Mouse (Mus musculus) limb, embryonic 15.5 days (tissue): Measurements from ENCODE around the gene Gpx8. TPM values are rescaled to one million over a fixed set of nuclear protein-coding genes. Genes with fewer than 3 reads are reported as not detected.
"Not testable (repeated sequence)": the region's sequence is repeated elsewhere in the genome, so short reads cannot be mapped to it uniquely, and the experiment has no call there.

Experiments used
- ATAC-seq: fragments of 200-750 bp; cut with Nextera tagmentation; 2 replicates; pipeline ENCODE4 v1.8.0; 2017; ENCODE audit warnings: low read depth, moderate TSS enrichment; ENCODE audit not compliant: insufficient number of reproducible peaks, low FRiP score, low TSS enrichment
- H3K27ac ChIP-seq: fragments of 300-500 bp; sonication (generic); 2 replicates; pipeline ENCODE4 v1.5.1; 2015; ENCODE audit warnings: moderate library complexity, mild to moderate bottlenecking, inconsistent platforms
- H3K27me3 ChIP-seq: fragments of 300-500 bp; sonication (generic); 2 replicates; pipeline ENCODE4 v1.6.1; 2015; ENCODE audit warnings: inconsistent platforms
- H3K36me3 ChIP-seq: fragments of 300-500 bp; sonication (generic); 2 replicates; pipeline ENCODE4 v1.6.1; 2015; ENCODE audit warnings: inconsistent platforms
- H3K4me1 ChIP-seq: fragments of 300-500 bp; sonication (generic); 2 replicates; pipeline ENCODE4 v1.6.1; 2015; ENCODE audit warnings: inconsistent platforms
- H3K4me2 ChIP-seq: fragments of 300-500 bp; sonication (generic); 2 replicates; pipeline ENCODE4 v1.6.1; 2015; ENCODE audit warnings: mild to moderate bottlenecking, inconsistent platforms
- H3K4me3 ChIP-seq: fragments of 300-500 bp; sonication (generic); 2 replicates; pipeline ENCODE4 v1.5.1; 2015; ENCODE audit warnings: mild to moderate bottlenecking, inconsistent platforms
- H3K9ac ChIP-seq: fragments of 300-500 bp; sonication (generic); 2 replicates; pipeline ENCODE4 v1.6.1; 2015; ENCODE audit warnings: inconsistent platforms
- H3K9me3 ChIP-seq: fragments of 300-500 bp; sonication (generic); 2 replicates; pipeline ENCODE4 v1.6.1; 2016; ENCODE audit warnings: inconsistent platforms
- WGBS: fragments of 180-500 bp; shearing (Covaris S2); methylation state at CpG from one replicate; pipeline ENCODE4 v1.1.7; 2015; 5-methylcytosine and 5-hydroxymethylcytosine counted together
- polyA plus RNA-seq: library from polyadenylated mRNA; unstranded; fragments of >200 nt; fragmentation: Nextera tagmentation; extraction: Ambion mirVana; gene quantifications from 2 replicates; pipeline ENCODE4 v1.2.1, GENCODE M21; 2015

The Gpx8 gene
- polyA plus RNA-seq, 1 experiment from 2014 or later, result 220 TPM

DNA sequence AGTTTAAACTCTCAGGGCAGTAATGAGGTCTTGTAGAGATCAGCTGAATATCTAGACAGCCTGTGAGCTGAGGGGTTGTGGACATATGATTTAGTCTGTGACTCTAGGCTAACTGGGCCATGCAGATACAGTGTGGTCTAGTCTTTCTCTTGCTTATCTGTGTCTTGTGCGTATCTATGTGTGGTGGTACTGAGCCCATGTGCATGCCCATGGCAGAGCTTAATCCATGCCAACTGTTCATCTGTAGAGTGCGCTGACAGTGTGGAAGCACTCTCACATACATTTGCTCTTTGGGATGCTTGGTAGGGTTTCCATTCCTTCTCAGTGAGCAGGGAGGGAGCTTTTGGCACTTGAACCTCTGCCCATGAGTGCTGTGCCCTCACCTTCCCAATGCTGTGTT is 24.7 kb downstream of the Gpx8 start:
- no peaks in the 10 kb centered on the region for H3K27me3 ChIP-seq
- H3K36me3 ChIP-seq, result no peaks in the 10 kb centered on the region
- H3K9ac ChIP-seq, result no peak overlapping the region
- no peak for ATAC-seq
- H3K4me3 ChIP-seq, result no peak overlapping the region
- WGBS, result 86% methylated on average over 2 of the region's 2 CpGs
- no peaks in the 10 kb centered on the region for H3K9me3 ChIP-seq
- H3K4me1 ChIP-seq, result no peaks in the 10 kb centered on the region
- H3K27ac ChIP-seq, result no peak overlapping the region
- H3K4me2 ChIP-seq, result no peak overlapping the region

DNA sequence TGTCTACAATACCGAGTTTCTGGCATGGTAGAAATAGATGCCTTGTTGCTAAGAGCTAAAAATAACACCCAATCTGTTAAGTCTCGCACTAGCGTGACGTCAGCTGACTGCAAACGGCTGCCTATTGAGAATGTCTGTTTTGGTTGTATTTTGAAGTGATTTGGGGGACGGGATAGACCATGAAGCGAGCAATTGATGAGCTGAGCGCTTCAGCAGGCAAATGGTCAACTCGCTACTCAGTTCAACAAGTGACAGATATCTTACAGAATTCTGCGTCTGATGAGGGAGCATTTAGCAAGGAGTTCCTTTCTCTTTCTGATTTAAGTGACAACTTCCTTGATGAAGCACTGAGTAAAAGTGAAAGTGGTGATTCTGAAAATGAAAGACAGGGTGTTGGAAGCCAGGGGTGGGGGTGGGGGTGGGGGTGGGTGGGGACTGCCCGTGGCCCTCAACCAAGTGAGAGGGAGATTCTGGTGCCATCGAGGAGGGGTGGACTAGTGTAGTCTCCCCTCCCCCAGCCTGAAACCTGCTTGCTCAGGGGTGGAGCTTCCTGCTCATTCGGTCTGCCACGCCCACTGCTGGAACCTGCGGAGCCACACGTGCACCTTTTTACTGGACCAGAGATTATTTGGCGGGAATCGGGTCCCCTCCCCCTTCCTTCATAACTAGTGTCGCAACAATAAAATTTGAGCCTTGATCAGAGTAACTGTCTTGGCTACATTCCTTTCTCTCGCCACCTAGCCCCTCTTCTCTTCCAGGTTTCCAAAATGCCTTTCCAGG is 32.8 kb downstream of the Gpx8 start:
- H3K4me1 ChIP-seq, H3K36me3 ChIP-seq, ATAC-seq, H3K9me3 ChIP-seq, H3K27me3 ChIP-seq, H3K9ac ChIP-seq, H3K27ac ChIP-seq: not testable (repeated sequence)
- WGBS, result 38% methylated on average over 19 of the region's 20 CpGs
- peak overlapping the region; percentile 40 for H3K4me2 ChIP-seq
- H3K4me3 ChIP-seq, result peak overlapping the region; percentile 31

DNA sequence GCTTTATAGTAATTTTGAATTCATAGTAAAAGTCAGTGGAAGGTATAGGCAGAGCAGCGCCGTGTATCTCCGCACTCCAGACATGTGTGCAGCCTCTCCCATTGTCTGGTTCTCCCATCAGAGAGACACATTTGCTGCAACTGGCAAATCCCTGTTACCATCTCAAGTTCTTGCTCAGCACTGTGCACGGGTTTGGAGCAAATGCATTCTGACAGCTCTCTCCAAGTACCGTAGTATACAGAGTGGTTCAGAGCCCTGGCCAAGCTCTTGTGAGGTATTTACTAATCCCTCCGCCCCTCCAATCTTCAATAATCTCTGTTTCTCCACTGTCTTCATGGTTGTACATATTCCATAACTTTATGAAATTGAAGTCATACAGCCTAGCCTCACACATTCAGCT is 33.5 kb downstream of the Gpx8 start:
- H3K4me1 ChIP-seq, result no peaks in the 10 kb centered on the region
- 72% methylated on average over 6 of the region's 6 CpGs for WGBS
- ATAC-seq, result no peak
- H3K27me3 ChIP-seq, result no peaks in the 10 kb centered on the region
- H3K36me3 ChIP-seq, result no peaks in the 10 kb centered on the region
- no peak overlapping the region for H3K4me3 ChIP-seq
- 0 out of 2 replicates have a peak overlapping the region, but pooled peaks have one; percentile 40 for H3K4me2 ChIP-seq
- H3K9ac ChIP-seq, result no peak overlapping the region
- H3K9me3 ChIP-seq, result no peaks in the 10 kb centered on the region
- H3K27ac ChIP-seq, result no peak overlapping the region

DNA sequence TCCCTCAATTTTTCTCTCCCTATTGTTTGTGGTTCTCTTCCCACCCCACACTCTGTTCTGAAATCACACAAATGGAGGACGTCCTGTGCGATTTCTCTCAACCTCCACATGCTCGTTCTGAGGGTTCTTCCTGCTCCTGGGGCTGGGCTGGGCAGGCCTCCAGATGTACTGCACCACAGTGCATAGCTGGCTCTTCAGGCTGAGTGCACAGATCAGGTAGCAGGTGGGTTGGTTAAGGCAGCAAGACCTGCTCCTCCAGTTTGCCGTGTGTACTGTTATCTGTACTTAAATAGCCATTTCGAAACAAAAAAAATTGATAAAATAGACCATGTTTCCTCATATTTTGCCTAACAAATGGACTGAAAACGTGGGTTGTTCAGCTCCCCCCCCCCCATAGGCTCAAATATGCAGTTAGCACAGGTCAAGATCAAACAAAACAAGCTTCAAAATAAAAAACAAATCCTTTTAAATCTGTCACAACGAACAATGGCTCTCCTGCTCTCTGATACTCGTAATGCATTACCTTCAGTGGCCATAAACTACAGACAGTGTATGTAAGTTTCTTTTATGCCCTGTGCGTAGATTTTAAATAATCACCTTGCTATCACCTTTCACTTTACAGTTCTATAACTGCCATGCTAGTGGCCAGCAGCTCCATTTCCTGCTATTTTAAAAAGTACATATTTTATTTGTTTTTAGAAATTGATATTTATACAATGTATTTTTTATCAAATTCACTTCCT is 45.5 kb downstream of the Gpx8 start:
- 53% methylated on average over 9 of the region's 9 CpGs for WGBS
- Histone ChIP-seq H3K4me1 (peaks cover 10% of the 10 kb centered on the region), H3K4me3 (no peak overlapping the region), H3K27me3 (peaks cover 46% of the 10 kb centered on the region), H3K36me3 (no peaks in the 10 kb centered on the region), H3K27ac (no peak overlapping the region), H3K4me2 (no peak overlapping the region), H3K9me3 (no peaks in the 10 kb centered on the region), H3K9ac (no peak overlapping the region)
- ATAC-seq, result no peak

DNA sequence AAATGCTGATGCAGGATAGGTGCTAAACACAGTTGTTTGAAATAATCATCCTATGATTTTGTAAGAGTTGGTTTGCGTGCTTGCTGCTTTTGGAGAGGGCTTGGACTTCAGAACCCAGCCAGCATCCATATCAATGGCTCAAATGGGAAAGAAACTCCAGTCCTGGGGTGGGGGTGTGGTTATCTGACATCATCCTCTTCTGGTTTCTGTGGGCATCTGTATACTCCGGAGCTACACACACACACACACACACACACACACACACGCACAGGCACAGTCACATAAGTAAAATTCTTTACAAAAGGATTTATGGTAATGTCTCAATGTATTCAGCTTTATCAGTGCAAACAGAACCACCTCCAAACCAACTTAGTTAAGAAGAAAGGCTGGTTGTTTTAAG is 46.1 kb downstream of the Gpx8 start:
- peaks cover 51% of the 10 kb centered on the region for H3K27me3 ChIP-seq
- ATAC-seq, result no peak
- H3K4me1 ChIP-seq, result peaks cover 10% of the 10 kb centered on the region
- H3K27ac ChIP-seq, result no peak overlapping the region
- H3K9ac ChIP-seq, result no peak overlapping the region
- no peaks in the 10 kb centered on the region for H3K36me3 ChIP-seq
- 76% methylated on average over 3 of the region's 3 CpGs for WGBS
- H3K4me3 ChIP-seq, result no peak overlapping the region
- H3K4me2 ChIP-seq, result no peak overlapping the region
- no peaks in the 10 kb centered on the region for H3K9me3 ChIP-seq

DNA sequence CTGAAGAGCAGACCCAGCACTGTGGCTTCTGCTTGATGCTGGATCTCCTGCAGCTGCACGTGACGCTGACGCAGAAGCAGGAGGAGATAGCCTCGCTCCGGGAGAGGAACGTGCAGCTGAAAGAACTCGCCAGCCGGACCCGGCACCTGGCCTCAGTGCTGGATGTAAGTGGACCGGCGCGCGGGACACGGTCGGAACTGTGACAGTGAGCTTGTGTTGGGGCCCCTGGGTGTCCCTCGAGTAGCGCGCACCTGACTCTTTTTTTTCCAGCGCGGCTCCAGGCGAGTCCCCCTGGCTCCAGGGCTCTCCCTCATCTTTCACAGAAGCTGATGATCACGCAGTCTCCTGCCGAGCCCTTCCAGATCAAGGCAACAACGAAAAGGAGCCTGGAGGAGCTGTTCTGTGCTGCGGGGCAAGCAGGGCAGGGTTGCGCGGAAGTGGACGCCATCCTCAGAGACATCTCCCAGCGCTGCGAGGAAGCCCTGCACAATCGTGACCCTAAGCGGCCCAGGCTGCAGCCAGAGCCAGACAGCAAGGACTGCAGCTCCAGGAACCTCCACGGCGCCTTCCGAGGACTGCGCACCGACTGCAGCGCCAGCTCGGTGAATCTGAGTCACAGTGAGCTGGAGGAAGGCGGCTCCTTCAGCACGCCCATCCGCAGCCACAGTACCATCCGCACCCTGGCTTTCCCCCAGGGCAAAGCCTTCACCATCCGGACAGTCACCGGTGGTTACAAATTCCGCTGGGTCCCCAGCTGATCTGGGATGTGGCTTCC is 47.6 kb downstream of the Gpx8 start:
- Histone ChIP-seq H3K27me3 (peaks cover 66% of the 10 kb centered on the region), H3K4me3 (peak overlapping the region; percentile 42), H3K27ac (no peak overlapping the region), H3K36me3 (no peaks in the 10 kb centered on the region), H3K4me1 (peaks cover 18% of the 10 kb centered on the region), H3K9me3 (no peaks in the 10 kb centered on the region), H3K4me2 (peak overlapping the region; percentile 88), H3K9ac (peak overlapping the region; percentile 11; the same call in 1 of the 2 replicates)
- ATAC-seq, result no peak
- under 1% methylated on average over 46 of the region's 46 CpGs for WGBS

DNA sequence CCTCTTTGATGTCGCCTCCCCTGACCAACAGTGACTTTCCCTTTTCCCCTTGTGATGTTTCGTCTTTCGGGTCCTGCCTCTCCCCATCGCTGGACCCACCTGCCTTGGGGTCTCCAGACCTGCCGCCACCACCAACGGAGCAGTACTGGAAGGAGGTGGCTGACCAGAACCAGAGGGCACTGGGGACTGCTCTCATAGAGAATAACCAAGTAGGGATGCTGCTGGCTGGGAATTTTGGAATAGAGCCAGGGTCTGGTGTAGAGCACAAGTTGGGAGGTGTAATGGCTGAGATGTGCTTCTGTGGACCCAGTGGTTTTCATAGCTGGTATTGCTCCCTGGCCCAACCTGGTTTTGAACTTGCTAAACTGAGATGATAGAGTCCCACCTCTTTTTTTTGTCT is 48.8 kb downstream of the Gpx8 start:
- no peak for ATAC-seq
- H3K27me3 ChIP-seq, result peaks cover 77% of the 10 kb centered on the region
- no peak overlapping the region for H3K27ac ChIP-seq
- H3K4me2 ChIP-seq, result no peak overlapping the region
- H3K9ac ChIP-seq, result no peak overlapping the region
- no peaks in the 10 kb centered on the region for H3K9me3 ChIP-seq
- H3K36me3 ChIP-seq, result no peaks in the 10 kb centered on the region
- peaks cover 25% of the 10 kb centered on the region for H3K4me1 ChIP-seq
- no peak overlapping the region for H3K4me3 ChIP-seq
- 67% methylated on average over 6 of the region's 6 CpGs for WGBS

DNA sequence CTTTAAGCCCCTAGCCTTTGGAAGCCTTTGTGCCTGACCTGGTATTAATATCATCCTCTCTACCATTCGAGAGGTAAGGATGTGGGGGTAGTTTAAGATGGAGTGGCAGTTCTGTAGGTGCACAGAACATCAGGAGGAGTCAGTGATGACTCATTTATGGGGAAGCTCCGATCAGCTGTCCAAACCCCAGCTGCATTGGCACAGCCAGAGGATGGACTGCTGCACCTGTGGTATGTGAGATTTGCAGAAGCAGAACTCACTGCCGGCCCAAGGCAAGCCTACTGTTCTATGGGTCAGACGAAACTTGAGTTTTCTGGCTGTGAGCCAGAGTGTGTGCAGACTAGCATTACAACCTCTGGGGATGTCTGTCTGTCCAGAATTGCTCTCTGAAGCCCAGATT is 49.8 kb downstream of the Gpx8 start:
- no peak overlapping the region for H3K9ac ChIP-seq
- H3K4me2 ChIP-seq, result no peak overlapping the region
- no peak overlapping the region for H3K4me3 ChIP-seq
- H3K27me3 ChIP-seq, result peaks cover 82% of the 10 kb centered on the region
- H3K4me1 ChIP-seq, result peaks cover 25% of the 10 kb centered on the region
- H3K36me3 ChIP-seq, result no peaks in the 10 kb centered on the region
- ATAC-seq, result no peak
- 50% methylated on average over 4 of the region's 4 CpGs for WGBS
- no peaks in the 10 kb centered on the region for H3K9me3 ChIP-seq
- H3K27ac ChIP-seq, result no peak overlapping the region

DNA sequence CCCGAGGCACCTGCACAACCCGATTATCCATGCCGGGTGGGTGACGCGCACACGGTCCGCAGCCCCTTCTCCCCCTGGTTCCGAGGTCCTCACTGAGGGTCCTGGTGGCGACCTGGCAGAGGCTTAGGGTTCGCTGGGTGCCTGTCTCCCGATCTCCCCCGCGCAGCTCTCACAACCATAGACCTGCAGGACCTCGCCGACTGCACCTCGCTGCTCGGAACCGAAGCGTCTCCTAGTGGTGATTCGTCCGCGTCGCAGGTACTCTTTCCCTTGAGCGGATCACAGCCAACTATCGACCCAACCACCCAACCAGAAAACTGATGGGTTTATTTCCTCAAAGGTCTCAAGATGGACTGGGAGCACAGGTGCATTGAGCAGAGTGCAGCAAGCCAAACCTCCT is 52.0 kb downstream of the Gpx8 start:
- WGBS, result under 1% methylated on average over 24 of the region's 25 CpGs
- ATAC-seq, result no peak

DNA sequence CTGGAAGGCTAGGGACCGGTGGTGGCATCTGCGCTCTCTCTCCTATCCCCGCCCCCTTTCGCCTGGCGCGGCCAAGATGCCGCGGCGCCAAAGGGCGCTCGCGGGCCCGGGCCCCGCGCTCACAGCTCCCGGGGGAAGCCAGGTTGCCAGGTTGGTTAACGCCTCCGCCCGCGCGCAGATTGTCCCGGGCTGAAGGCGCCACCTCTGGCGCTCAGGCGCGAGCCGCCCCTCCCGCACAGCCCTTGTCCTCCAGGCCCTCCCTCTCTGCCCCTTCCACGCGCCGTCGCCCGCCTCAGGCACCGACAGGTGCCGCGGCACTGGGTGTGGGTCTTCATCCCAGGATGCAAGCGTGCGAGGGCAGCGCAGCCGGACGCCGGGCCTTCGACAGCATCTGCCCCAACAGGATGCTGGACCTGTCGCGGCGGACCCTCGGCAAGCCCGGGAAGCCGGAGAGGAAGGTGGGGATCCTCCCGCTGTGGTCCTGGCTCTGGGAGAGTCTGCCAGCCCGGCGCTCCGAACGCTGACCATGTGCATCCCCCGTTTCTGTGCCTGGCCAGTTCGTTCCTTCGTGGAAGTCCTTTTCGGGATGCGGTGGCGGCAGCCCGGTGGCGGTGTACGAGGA is 52.6 kb downstream of the Gpx8 start, which contains the start of gene Mcidas:
Mcidas (plus strand) TSS at position 315 of the 622 bp plus-strand sequence.
- Histone ChIP-seq H3K9me3 (no peaks in the 10 kb centered on the region), H3K9ac (no peak within 1 kb of the TSS; the same call in 1 of the 2 replicates), H3K4me1 (peaks cover 31% of the 10 kb centered on the region), H3K27me3 (peaks cover 92% of the 10 kb centered on the region), H3K4me3 (peak within 1 kb of the TSS; percentile 38), H3K4me2 (peak within 1 kb of the TSS; percentile 75), H3K27ac (no peak within 1 kb of the TSS), H3K36me3 (no peaks in the 10 kb centered on the region)
- under 1% methylated on average over 62 of the region's 63 CpGs for WGBS
- no peak for ATAC-seq

More for the DNA sequence above, 52.0 kb downstream of the Gpx8 start:
- Histone ChIP-seq H3K4me3 (peak overlapping the region; percentile 38), H3K4me1 (peaks cover 31% of the 10 kb centered on the region), H3K9ac (no peak overlapping the region), H3K27me3 (peaks cover 92% of the 10 kb centered on the region), H3K9me3 (no peaks in the 10 kb centered on the region), H3K27ac (no peak overlapping the region), H3K36me3 (no peaks in the 10 kb centered on the region), H3K4me2 (peak overlapping the region; percentile 75)
